Mouse (Mus musculus): ENCODE results near the gene Esr1.
"Not testable (repeated sequence)": the region's sequence is repeated elsewhere in the genome, so short reads cannot be mapped to it uniquely, and the experiment has no call there.

Esr1 gene

DNA sequence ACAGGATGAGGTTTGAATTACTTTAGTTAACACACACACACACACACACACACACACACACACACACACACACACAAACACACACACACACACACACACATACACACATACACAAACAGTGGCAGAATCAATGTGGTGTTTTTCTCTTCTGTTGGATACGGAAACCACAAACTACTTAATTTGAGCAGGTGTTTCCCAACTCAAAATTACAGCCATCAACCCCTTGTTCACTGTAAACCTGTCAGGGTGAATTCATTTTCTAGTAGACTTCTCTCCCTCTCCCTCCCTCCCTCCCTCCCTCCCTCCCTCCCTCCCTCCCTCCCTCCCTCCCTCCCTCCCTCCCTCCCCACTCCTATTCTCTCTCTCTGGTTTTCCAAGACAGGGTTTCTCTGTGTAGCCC, 8.0 kb downstream of the Esr1 start:
- intact Hi-C loops (cut with DNase I): not testable (repeated sequence)

DNA sequence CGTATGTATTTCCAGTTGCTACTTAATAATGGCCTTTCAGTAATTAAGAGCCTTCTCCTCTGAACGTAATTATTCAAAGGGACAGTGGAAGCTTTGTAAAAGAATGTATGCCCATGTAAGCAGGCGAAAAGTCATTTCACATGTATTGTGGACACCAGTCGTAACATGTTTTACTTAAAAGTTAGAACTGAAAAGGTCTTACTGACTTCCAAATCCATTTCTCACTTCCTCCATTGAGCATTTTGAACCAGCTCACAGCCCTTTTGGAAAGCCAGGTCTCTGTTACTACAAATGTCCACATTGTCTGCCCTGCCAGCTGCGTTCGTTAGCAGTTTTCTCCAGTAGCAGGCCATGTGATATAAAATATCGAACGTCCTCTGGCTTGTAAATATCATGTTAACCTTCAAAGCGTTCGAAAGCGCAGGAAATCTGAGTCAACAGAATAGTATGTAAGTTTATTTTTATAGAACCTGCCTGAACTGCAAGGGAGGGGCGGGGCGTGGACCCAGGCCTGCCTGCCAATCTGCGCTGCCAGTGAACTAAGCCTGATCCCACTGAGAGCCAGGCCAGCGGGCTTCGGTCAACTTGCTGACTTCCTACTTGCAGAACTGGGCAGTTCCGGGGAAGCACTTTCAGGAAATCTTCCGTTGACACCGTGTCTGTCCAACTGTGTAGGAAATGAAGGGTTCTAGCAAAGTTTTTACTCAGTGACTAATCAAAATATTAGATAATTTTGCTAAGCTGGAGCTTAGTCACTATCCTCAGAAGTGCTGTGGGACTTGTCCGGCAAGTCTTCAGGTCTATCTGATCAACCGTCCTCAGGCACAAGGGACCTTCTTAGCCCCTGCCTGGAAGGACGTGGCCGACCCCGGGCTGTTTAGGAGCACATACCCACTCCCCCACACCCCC, 9.5 kb downstream of the Esr1 start:
- intact Hi-C loops (cut with DNase I): no loop called here

DNA sequence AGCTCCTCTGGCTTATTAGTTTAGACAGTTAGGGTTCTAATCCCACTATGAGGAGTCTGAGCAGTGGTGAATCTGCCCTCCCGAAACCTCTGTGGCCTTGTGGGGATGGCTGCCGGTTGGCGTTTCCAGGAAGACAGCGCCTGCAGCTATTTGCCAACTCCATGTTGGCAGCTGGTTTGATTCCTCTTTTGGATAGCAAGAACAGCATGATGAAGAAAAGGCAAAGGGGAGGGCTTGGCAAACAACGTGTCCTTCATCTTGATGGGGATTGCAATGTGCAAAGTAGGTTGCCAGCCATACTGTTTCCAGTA, 10.1 kb downstream of the Esr1 start:
- intact Hi-C loops (cut with DNase I): no loop called here

DNA sequence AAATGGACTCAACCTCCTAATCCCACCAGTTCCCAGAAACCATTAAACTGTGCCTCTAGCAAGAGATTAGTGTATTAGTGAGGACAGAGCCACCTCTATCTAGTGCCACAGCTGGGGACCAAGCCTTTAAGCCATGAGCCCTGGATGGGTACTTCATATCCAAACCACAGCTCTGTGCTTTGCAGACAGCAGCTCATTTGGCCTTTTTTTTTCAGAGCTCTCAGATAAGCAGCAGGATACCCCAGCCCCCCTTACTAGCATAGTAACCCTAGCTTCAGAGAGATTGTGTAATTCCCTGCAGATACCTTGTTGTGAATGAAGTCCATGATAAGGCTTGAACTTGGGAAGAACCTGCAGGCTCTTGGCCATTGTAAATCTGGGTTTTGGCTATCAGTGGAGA, 11.9 kb downstream of the Esr1 start:
- intact Hi-C loops (cut with DNase I): no loop called here

DNA sequence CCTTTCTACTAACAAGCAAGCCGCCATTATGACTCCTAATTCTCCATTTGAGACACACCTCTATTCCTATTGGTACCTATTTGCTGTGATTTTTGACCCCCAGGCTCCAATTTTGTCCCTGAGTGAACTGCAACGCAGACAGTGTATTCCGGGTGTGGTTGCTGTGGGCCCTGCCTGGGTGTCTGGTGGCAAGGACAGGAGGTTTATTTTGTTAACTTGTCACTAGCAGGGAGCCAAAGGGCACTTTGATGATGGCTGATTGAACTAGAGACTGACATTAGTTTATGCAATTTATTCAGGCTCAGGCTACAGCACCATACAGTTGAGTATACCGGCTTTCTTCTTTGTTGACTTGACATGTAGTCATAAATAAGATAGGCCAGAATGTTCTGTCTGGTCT, 13.2 kb downstream of the Esr1 start:
- intact Hi-C loops (cut with DNase I): no loop called here

DNA sequence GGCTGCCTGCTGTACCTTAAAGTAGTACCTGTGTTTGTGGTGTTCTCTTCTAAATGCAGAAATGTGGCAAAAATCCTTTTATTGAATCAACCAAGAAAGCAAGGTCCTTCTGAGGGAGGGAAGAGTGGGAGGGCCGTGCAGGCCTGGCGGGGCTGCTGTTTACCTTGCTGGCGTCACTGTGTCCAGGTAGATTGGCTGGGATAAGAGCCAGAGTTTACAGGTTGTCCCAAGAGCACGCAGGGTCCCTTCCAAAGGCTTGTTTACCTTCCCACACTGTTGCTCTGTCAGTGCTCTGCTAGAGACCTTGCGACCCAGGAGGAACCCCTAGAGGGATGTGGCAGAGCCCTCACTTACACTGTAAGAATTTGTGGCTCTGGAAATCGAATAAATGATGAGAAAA, 13.9 kb downstream of the Esr1 start:
- intact Hi-C loops (cut with DNase I): no loop called here

DNA sequence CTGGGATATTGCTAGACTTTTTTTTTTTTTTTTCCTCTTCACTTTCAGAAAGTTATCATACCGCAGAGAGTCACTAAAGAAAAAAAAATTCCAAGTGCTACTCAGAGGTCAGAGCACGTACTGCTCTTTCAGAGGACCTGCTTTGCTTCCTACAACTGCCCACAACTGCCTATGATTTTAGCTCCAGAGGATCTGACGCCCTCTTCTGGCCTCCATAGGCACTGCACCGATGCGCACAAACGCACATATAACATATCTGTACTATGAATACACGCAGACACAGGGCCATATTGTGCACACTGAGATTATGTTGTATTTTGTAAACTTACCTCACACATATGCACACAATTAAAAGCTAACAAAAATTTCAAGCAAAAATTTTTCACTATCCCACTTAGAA, 15.0 kb downstream of the Esr1 start:
- intact Hi-C loops (cut with DNase I): no loop called here

DNA sequence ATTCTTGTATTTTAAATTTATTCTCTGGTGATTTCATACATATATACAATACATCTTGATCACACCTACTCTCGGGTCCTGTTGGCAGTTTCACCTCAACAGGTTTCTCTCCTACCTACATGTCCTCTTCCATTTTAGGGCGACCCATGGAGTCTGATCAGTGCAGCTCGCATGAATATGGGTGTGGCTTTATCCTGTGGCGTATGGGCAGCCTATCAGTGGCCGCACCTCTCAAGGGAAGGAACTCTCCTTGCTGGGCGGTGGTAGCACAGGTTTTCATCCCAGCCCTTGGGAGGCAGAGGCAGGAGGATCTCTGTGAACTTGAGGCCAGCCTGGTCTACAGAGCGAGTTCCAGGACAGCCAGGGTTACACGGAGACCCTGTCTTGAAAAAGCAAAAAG, 15.6 kb downstream of the Esr1 start:
- intact Hi-C loops (cut with DNase I): no loop called here

DNA sequence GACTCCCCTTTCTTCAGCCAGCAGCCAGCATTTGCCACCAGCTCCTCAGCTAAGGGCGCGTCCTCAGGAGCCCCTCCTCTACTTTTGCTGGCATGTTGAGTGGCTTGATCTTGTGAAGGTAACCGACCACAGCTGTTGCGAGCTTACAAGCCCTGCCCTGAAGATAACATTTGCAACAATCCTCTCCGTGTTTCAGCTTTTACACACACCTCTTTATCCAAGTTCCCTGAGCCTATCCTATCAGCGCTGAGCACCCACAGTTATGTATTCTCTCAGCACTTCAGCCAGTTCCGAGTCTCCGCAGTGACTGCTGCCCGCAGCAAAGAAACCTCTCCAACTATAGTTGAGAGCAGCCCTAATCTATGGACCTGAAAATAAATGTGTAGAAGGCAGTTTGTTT, 16.0 kb downstream of the Esr1 start:
- intact Hi-C loops (cut with DNase I): no loop called here

DNA sequence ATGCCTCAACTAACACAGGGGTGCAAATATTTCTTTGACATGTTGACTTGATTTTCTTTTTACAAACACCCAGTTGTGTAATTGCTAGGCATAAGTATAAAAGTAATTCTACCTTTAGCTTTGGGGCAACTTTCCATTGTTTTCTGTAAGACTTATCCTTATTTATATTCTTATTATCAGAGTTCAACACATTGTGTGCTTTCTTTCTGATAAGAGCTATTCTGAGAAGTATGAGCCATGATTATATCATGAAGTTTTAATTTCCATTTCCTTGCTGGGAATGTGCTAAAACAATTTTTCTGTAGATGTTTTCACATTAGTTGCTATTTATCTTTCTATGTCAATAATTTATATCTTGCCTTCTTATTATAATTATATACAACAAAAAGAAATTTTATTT, 17.9 kb downstream of the Esr1 start:
- intact Hi-C loops (cut with DNase I): no loop called here

DNA sequence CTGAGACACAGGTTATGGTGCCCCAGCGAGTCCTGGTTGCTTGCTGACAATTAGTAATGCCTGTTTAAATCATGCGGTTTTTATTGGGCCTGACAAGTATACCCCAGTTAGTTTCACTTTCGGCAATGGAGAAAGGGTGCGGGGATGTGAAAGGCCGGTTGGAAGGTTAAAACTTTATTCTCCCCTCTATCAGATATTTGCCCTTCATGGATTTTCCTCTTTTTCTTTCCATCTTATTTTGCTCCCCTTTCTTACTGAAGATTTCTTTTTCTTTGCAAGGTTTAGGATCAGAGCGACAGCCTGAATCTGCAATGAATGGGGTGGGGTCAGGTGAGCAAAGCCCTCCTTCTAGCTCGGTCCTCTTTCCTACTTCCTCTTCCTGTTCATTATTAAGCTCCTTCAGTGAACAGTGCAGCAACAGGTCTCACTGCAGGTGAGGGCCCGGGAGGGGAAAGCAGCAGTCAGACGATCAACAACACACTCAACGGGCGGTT, 20.9 kb downstream of the Esr1 start:
- intact Hi-C loops (cut with DNase I): no loop called here

DNA sequence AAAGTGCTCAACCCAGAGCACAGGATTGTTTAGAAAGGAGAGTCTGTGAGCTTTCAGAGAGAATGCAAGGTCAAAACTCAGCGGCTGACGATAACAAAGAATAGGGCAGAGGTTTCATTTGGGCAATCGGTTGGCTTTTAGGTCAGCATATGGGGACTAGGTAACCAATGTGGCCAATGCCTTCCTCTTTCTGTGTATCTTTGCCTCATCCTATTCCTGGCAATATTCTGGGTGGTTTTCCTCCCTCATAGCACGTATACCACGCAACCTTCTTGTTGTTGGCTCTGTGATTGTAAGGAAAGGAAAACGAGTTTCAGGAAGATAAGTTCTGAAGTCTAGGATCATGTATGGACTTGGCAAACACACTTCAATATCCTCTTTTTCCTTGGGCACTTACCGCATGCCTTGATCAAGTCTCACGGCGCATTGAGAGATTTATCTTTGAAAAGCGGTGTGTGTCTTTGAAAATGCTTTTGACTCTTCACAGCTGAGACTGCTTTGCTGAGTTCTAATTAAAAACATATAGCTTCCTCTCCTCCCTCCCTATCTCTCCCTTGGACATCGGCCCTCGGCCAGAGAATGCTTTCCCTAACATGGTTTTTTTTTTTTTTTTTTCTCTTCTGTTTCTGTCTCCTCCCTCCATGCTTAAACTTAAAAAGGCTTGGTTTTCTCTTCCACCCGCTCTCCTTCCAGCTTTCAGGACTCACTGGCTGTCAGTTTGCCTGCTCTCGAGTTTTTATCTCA, 22.1 kb downstream of the Esr1 start:
- intact Hi-C loops (cut with DNase I): no loop called here

DNA sequence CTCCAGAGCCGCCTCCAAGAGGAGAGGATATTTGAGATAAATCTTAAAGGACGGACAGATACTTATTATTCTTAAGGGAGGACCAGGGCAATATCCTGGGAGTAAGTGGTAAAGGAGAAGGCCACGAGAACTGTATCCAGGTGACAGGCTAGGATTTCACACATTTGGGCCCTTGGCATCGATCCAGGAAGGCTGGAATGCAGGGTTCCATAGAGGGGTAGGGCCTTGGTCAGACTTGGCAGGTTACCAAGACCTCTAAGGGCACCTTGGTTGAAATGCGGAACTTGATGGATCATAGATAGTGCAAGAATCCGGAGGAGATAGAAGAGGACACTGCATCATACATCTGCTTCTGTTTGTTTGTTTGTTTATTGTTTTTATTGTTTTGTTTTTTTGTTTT, 24.3 kb downstream of the Esr1 start:
- intact Hi-C loops (cut with DNase I): no loop called here

DNA sequence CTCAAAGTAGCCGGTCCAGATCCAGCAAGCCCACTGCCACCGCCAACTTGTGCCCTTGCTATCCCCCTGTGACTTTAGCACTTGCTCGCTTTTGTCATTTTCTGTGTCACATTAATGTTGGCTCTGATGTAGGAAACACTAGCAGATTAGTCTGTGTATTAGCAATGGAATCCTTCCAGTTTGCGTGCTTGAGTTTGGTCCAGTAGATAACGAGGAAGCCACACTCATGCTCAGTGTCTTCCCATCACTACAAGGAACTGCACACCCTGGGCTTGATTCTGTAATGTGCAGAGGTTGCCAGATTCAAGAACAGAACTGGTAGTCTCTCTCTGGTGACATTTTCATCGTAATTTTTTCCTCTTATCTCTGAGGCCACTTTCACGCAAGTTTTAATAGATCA, 34.7 kb downstream of the Esr1 start:
- intact Hi-C loops (cut with DNase I): no loop called here

DNA sequence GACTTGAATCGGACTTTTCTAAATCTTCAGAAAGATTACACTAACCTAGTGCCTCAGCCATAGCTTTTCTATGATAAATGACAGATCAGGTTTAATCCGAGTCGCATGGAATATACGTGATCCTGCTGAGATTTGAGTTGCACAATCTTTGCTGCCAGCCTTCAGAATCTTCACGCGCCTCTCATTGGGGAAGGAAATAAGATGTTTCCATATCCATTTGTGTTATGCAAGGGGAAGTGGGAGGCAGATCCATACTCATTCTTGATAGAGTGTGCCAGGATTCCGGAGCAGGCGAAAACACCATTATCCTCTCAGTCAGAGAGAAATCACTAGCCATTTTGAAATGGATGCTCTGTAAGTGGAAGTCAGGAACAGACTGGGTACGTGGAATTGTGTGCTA, 35.5 kb downstream of the Esr1 start:
- intact Hi-C loops (cut with DNase I): no loop called here

DNA sequence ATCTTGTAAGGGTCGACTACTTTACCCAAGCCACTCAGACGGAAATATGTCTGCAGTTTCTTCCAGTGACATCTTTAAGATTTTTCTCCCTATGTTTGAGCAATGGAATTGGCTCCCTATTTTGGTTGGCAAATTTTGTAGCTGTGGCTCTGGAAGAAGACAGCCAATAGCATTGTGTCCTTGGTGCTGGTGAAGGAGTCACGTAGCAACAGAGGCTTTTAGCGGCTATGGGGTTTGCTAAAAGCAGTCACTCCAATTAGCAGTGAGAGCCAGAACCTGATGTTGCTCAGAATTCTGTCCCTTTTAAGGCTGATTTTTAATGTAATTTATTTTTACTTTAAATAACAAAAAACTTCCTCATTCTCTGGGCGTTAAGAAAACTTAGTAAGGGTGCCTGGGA, 54.0 kb downstream of the Esr1 start:
- intact Hi-C loops (cut with DNase I): no loop called here

DNA sequence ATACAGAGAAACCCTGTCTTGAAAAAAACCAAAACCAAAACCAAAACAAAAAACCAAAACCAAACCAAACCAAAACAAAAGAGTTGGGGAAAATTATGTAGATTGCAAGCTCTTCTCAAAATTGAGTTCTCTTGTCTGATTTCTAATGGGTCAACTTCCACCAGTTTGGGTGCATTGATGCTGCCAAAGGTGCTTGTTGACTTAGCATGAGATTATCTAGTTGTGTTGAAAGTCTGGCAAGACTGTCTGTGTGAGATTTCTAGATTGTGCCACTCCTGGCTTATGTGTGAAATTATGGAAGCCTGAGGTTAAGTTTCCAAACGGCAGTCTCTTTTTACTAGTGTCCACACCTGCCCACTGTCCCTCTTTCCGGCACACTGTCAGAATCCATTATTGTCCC, 55.6 kb downstream of the Esr1 start:
- intact Hi-C loops (cut with DNase I): no loop called here

DNA sequence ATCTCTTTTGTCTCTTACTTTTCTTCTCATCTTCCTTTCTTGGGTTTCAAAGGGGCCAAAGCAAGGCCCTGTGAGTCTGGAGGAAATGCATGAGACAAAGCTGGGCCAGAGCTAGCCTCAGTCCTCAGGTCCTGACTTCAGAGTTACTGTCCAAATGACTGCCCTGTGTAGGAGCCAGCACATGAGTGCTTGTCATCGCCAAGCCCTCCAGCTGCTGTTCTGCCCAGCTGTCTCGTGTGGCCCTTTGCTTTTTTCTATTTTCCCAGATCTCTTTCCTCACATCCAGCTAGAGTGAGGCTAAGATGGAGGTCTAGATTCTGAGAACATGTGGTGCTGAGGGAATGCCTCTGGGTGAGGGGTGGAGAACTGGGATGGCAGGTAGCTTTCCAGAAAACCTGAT, 58.7 kb downstream of the Esr1 start:
- intact Hi-C loops (cut with DNase I): no loop called here

DNA sequence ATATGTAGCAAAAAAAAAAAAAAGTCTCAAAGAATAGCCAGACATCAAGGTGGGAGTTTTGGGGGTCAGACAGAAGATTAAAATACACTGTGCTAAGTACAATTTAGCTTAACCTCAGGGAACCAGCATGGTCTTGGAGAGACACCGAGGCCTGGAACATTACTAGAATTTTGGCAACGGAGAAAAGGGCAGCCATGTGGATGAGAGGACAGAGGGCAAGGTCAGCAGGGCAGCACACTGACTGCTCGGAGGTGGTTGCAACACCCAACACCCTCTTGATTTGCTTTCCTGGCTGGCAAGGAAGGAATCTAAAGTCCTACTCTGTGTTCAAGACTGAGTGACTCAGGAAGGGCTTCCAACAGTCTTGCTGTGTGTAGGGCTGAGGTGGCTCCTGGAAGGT, 60.5 kb downstream of the Esr1 start:
- intact Hi-C loops (cut with DNase I): no loop called here

DNA sequence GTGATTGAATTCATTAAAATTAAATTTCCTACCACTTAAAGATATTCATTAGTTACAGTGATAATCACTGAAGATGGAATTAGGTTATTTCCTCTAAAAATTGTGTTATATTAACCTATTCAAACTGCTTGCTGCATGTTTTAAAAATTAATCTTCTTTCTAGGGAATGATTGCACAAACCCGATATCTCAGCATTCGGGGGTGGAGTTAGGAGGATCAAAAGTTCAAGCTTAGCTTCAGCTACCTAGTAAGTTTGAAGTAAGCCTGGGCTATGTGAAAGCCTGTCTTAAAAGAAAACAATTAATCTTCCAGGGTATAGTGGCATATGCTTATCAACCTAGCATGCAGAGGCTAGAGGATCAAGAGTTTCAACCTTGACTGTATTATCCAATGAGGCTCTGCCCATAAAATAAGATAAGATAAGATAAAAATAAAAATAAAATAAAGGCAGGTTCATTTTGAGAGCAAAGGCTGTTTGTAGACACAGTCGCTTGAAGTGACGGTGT, 62.0 kb downstream of the Esr1 start:
- intact Hi-C loops (cut with DNase I): no loop called here

DNA sequence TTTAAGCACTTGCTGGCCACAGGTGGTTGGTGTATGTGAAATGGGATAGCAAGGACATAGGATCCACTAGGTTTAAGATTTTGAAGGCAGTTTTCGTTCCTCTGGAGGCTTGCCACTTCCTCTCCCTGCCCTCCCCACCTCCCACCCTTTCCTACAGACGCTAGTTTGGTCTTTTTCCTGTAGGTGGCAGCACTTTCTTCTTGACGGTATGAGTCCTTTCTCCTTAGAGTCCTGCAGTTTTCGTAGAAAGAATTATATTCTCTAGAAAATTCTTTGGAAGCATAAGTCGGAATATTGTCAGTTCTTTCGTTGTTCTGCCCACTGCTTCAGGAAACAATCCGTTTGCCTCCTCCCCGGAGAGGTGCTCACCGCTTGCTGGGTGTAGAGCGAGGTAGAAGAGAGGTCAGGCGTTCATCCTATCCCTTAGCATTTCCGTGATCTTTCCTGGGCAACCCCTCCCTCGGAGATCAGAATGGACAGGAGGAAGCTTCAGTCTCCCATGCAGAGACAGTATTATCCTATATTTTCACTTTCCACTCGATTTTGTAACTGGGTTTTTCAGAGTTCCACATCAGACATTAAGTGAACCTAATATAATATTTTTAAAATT, 63.7 kb downstream of the Esr1 start:
- intact Hi-C loops (cut with DNase I): loop anchor here (5.0 kb wide), 1 partner anchor 487 kb away; no protein-coding TSS in a partner anchor

DNA sequence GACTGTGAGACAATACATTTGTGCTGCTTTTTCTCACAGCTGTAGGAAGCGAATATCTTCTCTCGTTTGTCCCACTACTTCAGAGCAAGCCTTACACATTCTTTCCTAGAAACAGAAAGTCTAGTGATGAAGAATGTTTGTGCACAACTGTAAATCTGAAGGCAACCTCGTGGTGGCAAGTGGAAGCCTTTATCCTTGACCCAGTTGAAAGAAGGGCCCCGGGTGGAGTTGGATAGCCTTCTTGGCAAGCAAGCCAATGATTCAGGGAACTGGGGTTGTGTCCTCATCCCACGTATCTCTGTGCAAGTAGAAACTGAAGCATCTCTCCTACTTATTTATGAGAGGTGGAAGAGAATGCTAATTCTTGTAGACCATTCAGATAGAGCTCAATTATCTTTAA, 71.7 kb downstream of the Esr1 start:
- intact Hi-C loops (cut with DNase I): no loop called here

Data from adrenal gland (tissue).